Mouse (Mus musculus) MEL (cell line): ENCODE measurements around the gene Pln. TPM values are rescaled to one million over a fixed set of nuclear protein-coding genes. Genes with fewer than 3 reads are reported as not detected.

Source experiments
- DNase-seq: peaks from one replicate; pipeline ENCODE4 v3.0.0; 2011; ENCODE audit warnings: low read depth, low spot score
- H3K27ac ChIP-seq: 2 replicates; pipeline ENCODE4 v1.5.1; 2012; ENCODE audit warnings: low read depth, mild to moderate bottlenecking, control low read depth, low read length, moderate library complexity; ENCODE audit not compliant: control insufficient read depth
- H3K27me3 ChIP-seq, 2 experiments: fragments of 150-350 bp in 1 of 2; sonication (generic) in 1 of 2; 2 replicates each; pipeline ENCODE4 v1.6.1; 2012; ENCODE audit warnings: low read length in 2 of 2, mild to moderate bottlenecking in 2 of 2, improper control_type of control experiment in 1 of 2, moderate library complexity in 1 of 2; ENCODE audit not compliant: insufficient read depth in 2 of 2, control insufficient read depth in 1 of 2
- H3K36me3 ChIP-seq, 2 experiments: 2 replicates each; pipeline ENCODE4 v1.6.1; 2012 to 2014; ENCODE audit warnings: low read length in 2 of 2, improper control_type of control experiment in 1 of 2, inconsistent platforms in 1 of 2, mild to moderate bottlenecking in 1 of 2; ENCODE audit not compliant: insufficient read depth in 2 of 2, control insufficient read depth in 1 of 2
- H3K4me1 ChIP-seq, 2 experiments: fragments of 150-350 bp in 1 of 2; sonication (generic) in 1 of 2; 2 replicates each; pipeline ENCODE4 v1.6.1; 2012; ENCODE audit warnings: low read length in 2 of 2, improper control_type of control experiment in 1 of 2, mild to moderate bottlenecking in 1 of 2; ENCODE audit not compliant: insufficient read depth in 2 of 2, control insufficient read depth in 1 of 2
- H3K4me3 ChIP-seq, 2 experiments: fragments of 150-350 bp in 1 of 2; sonication (generic) in 1 of 2; 2 replicates each; pipeline ENCODE4 v1.5.1; 2012; ENCODE audit warnings: low read depth in 2 of 2, low read length in 2 of 2, mild to moderate bottlenecking in 2 of 2, moderate library complexity in 2 of 2, control low read depth in 1 of 2, improper control_type of control experiment in 1 of 2; ENCODE audit not compliant: control insufficient read depth in 1 of 2, insufficient read depth in 1 of 2
- H3K79me2 ChIP-seq: 2 replicates; pipeline ENCODE4 v1.6.1; 2012; ENCODE audit warnings: mild to moderate bottlenecking, low read length, moderate library complexity; ENCODE audit not compliant: control insufficient read depth, poor library complexity, insufficient read depth
- H3K9ac ChIP-seq: 2 replicates; pipeline ENCODE4 v1.6.1; 2012; ENCODE audit warnings: low read depth, mild to moderate bottlenecking, control low read depth, low read length, moderate library complexity; ENCODE audit not compliant: control insufficient read depth, poor library complexity, severe bottlenecking
- H3K9me3 ChIP-seq: fragments of 150-350 bp; sonication (generic); replicated peaks from 2 replicates; pipeline ENCODE4 v1.6.1; 2012; ENCODE audit warnings: mild to moderate bottlenecking, low read length, improper control_type of control experiment, moderate library complexity; ENCODE audit not compliant: insufficient read depth
- BHLHE40 ChIP-seq: IDR thresholded peaks from 2 replicates; pipeline ENCODE4 v1.6.1; 2012; ENCODE audit warnings: low read depth, mild to moderate bottlenecking, inconsistent platforms, low read length, improper control_type of control experiment, borderline replicate concordance
- CHD1 ChIP-seq: IDR thresholded peaks from 2 replicates; pipeline ENCODE4 v1.6.1; 2012; ENCODE audit warnings: low read depth, mild to moderate bottlenecking, inconsistent platforms, low read length, improper control_type of control experiment
- CTCF ChIP-seq, 3 experiments: IDR thresholded peaks in 2 of 3; conservative IDR thresholded peaks in 1 of 3; 2 replicates each; pipeline ENCODE4 v1.5.1; 2011 to 2012; ENCODE audit warnings: low read length in 3 of 3, low read depth in 2 of 3, mild to moderate bottlenecking in 2 of 3, improper control_type of control experiment in 1 of 3, inconsistent platforms in 1 of 3, mixed read lengths in 1 of 3, moderate library complexity in 1 of 3; ENCODE audit not compliant: control insufficient read depth in 1 of 3, insufficient read depth in 1 of 3, poor library complexity in 1 of 3, severe bottlenecking in 1 of 3
- EP300 ChIP-seq, 2 experiments: IDR thresholded peaks; 2 replicates each; pipeline ENCODE4 v1.6.1; 2011; ENCODE audit warnings: improper control_type of control experiment in 2 of 2, low read length in 2 of 2, low read depth in 1 of 2, mild to moderate bottlenecking in 1 of 2
- GABPA ChIP-seq: IDR thresholded peaks from 2 replicates; pipeline ENCODE4 v1.6.1; 2012; ENCODE audit warnings: low read depth, mild to moderate bottlenecking, inconsistent platforms, low read length, improper control_type of control experiment, moderate library complexity
- HCFC1 ChIP-seq: IDR thresholded peaks from 2 replicates; pipeline ENCODE4 v1.6.1; 2012; ENCODE audit warnings: low read depth, mild to moderate bottlenecking, inconsistent platforms, low read length, improper control_type of control experiment, moderate library complexity
- MXI1 ChIP-seq: IDR thresholded peaks from 2 replicates; pipeline ENCODE4 v1.6.1; 2011; ENCODE audit warnings: mild to moderate bottlenecking, low read depth, low read length, improper control_type of control experiment
- MYB ChIP-seq: IDR thresholded peaks from 2 replicates; pipeline ENCODE4 v1.6.1; 2011; ENCODE audit warnings: mild to moderate bottlenecking, low read depth, low read length, improper control_type of control experiment
- NELFE ChIP-seq: IDR thresholded peaks from 2 replicates; pipeline ENCODE4 v1.6.1; 2011; ENCODE audit warnings: low read depth, low read length, improper control_type of control experiment
- NRF1 ChIP-seq: IDR thresholded peaks from 2 replicates; pipeline ENCODE4 v1.6.1; 2014; ENCODE audit warnings: low read depth, mild to moderate bottlenecking, inconsistent platforms, low read length, improper control_type of control experiment, moderate library complexity; ENCODE audit not compliant: poor library complexity, insufficient read depth, severe bottlenecking
- POLR2AphosphoS2 ChIP-seq: IDR thresholded peaks from 2 replicates; pipeline ENCODE4 v1.6.1; 2011; ENCODE audit warnings: low read length, improper control_type of control experiment
- RAD21 ChIP-seq: IDR thresholded peaks from 2 replicates; pipeline ENCODE4 v1.6.1; 2011; ENCODE audit warnings: mild to moderate bottlenecking, low read depth, low read length, improper control_type of control experiment
- SIN3A ChIP-seq: IDR thresholded peaks from 2 replicates; pipeline ENCODE4 v1.6.1; 2012; ENCODE audit warnings: low read length, improper control_type of control experiment, inconsistent platforms
- SMC3 ChIP-seq: IDR thresholded peaks from 2 replicates; pipeline ENCODE4 v1.6.1; 2011; ENCODE audit warnings: low read depth, low read length, improper control_type of control experiment
- TAL1 ChIP-seq: IDR thresholded peaks from 2 replicates; pipeline ENCODE4 v1.6.1; 2012; ENCODE audit warnings: mild to moderate bottlenecking, inconsistent platforms, low read length, moderate library complexity, mixed read lengths
- TBP ChIP-seq: IDR thresholded peaks from 2 replicates; pipeline ENCODE4 v1.8.0; 2011; ENCODE audit warnings: low read depth, low read length, improper control_type of control experiment
- UBTF ChIP-seq: IDR thresholded peaks from 2 replicates; pipeline ENCODE4 v1.6.1; 2012; ENCODE audit warnings: low read depth, mild to moderate bottlenecking, inconsistent platforms, low read length, improper control_type of control experiment, moderate library complexity, borderline replicate concordance; ENCODE audit not compliant: insufficient read depth
- ZC3H11A ChIP-seq: IDR thresholded peaks from 2 replicates; pipeline ENCODE4 v1.6.1; 2012; ENCODE audit warnings: low read depth, mild to moderate bottlenecking, inconsistent platforms, low read length, improper control_type of control experiment
- ZKSCAN1 ChIP-seq: IDR thresholded peaks from 2 replicates; pipeline ENCODE4 v1.6.1; 2012; ENCODE audit warnings: low read depth, mild to moderate bottlenecking, inconsistent platforms, low read length, improper control_type of control experiment, moderate library complexity
- ZNF384 ChIP-seq: IDR thresholded peaks from 2 replicates; pipeline ENCODE4 v1.6.1; 2012; ENCODE audit warnings: low read depth, mild to moderate bottlenecking, inconsistent platforms, low read length, improper control_type of control experiment
- polyA plus RNA-seq, 2 experiments: library from polyadenylated mRNA; stranded (reverse) in 1 of 2; unstranded in 1 of 2; fragments of >175 nt in 1 of 2; fragments of >200 nt in 1 of 2; gene quantifications; 2 replicates each; pipeline versions ENCODE4 v1.2.1 to v1.2.4; 2012; ENCODE audit warnings: low replicate concordance in 2 of 2, low read depth in 1 of 2; ENCODE audit not compliant: insufficient read length in 2 of 2, insufficient read depth in 1 of 2, missing spikeins in 1 of 2
- total RNA-seq: library from RNA; depleted of rRNA; stranded (reverse); fragments of 300-350 nt; gene quantifications from 2 replicates; pipeline ENCODE4 v1.2.3, GENCODE M21; 2012

The Pln gene
- total and polyA plus RNA-seq, 3 experiments, result 0.22 to 1.3 TPM; not detected in 1

DNA sequence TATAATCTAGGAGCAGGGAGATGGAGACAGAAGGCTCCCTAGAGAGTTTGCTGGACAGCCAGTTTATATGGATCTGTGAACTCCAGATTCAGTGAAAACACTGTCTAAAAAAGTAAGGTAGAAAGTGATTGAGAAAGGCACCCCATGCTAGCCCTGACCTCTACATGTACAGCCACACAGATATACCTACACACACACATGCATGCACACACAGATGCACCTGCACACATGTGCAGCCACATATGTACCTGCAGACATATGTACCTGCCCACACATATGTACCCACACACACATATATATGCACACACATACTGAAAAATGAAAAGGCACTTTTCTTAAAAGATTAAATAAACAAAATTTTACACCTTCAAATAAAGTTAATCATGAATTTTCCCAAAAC, 11.1 kb upstream of the Pln start:
- Histone ChIP-seq H3K9me3 (no peaks in the 10 kb centered on the region), H3K27ac (no peak overlapping the region)

DNA sequence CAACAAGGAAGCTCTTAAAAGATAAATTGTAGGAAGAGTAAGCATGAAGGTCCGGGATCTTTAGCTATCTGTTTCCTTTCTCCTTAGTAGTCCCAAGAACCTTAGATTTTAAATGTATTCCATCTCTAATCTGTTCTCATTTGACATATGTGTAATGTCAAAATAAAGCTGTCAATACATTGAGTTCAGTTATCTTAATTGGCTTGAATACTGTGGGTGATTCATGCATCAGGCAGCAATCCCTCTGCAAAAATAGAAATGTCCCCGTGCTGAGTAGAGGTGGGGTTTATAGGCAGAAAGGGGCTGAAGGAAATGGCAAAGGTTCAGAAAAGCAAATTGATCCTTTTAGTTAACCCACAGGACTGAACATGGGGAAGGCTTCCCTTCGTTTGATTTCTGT, 8.2 kb upstream of the Pln start:
- H3K4me3 ChIP-seq, result no peak overlapping the region
- no peak for TF ChIP-seq EP300 (IDR thresholded peaks at IDR 0.05; ENCODE audit: low read depth in 1 of 2, low read length in 2 of 2)
- TF ChIP-seq GABPA, result no peak
- TF ChIP-seq TAL1, result no peak
- no peak for TF ChIP-seq SIN3A
- no peak for TF ChIP-seq CHD1
- H3K9me3 ChIP-seq, result no peaks in the 10 kb centered on the region
- no peak overlapping the region for H3K27ac ChIP-seq
- peaks cover 0 to 45% of the 10 kb centered on the region in 2 experiments; a peak in 2 of 4 replicates for H3K36me3 ChIP-seq
- H3K4me1 ChIP-seq, result peaks cover 16 to 40% of the 10 kb centered on the region in 2 experiments
- H3K27me3 ChIP-seq, result no peaks in the 10 kb centered on the region
- no peak overlapping the region for H3K9ac ChIP-seq
- no peak for DNase-seq
- H3K79me2 ChIP-seq, result peaks cover 8% of the 10 kb centered on the region

More for the DNA sequence above, 11.1 kb upstream of the Pln start:
- Histone ChIP-seq H3K36me3 (peaks cover 0 to 25% of the 10 kb centered on the region in 2 experiments; a peak in 2 of 4 replicates), H3K9ac (no peak overlapping the region), H3K4me3 (no peak overlapping the region), H3K27me3 (no peaks in the 10 kb centered on the region), H3K4me1 (peaks cover 13 to 18% of the 10 kb centered on the region in 2 experiments), H3K79me2 (peaks cover 8% of the 10 kb centered on the region)
- DNase-seq, result no peak
- TF ChIP-seq MXI1, result no peak
- TF ChIP-seq UBTF, result no peak
- no peak for TF ChIP-seq EP300 (IDR thresholded peaks at IDR 0.05; ENCODE audit: low read depth in 1 of 2, low read length in 2 of 2)
- no peak for TF ChIP-seq CHD1
- TF ChIP-seq POLR2AphosphoS2, result no peak
- TF ChIP-seq NELFE, result no peak
- no peak for TF ChIP-seq BHLHE40
- TF ChIP-seq MYB, result no peak
- no peak for TF ChIP-seq NRF1
- no peak for TF ChIP-seq HCFC1
- no peak for TF ChIP-seq CTCF (IDR thresholded peaks at IDR 0.05 in 2 of 3, conservative IDR thresholded peaks at IDR 0.05 in 1 of 3; ENCODE audit: control insufficient read depth in 1 of 3, insufficient read depth in 1 of 3, low read depth in 2 of 3, low read length in 3 of 3, poor library complexity in 1 of 3, severe bottlenecking in 1 of 3)
- TF ChIP-seq RAD21, result no peak
- TF ChIP-seq SMC3, result no peak
- TF ChIP-seq ZNF384, result no peak
- TF ChIP-seq ZC3H11A, result no peak
- TF ChIP-seq TBP, result no peak
- TF ChIP-seq ZKSCAN1, result no peak
